Mouse (Mus musculus): ENCODE measurements around the gene Adgrl3. TPM values are rescaled to one million over a fixed set of nuclear protein-coding genes. Genes with fewer than 3 reads are reported as not detected.

Gene Adgrl3
- polyA plus RNA-seq, 1 experiment from 2014 or later, result 18.8 TPM

DNA sequence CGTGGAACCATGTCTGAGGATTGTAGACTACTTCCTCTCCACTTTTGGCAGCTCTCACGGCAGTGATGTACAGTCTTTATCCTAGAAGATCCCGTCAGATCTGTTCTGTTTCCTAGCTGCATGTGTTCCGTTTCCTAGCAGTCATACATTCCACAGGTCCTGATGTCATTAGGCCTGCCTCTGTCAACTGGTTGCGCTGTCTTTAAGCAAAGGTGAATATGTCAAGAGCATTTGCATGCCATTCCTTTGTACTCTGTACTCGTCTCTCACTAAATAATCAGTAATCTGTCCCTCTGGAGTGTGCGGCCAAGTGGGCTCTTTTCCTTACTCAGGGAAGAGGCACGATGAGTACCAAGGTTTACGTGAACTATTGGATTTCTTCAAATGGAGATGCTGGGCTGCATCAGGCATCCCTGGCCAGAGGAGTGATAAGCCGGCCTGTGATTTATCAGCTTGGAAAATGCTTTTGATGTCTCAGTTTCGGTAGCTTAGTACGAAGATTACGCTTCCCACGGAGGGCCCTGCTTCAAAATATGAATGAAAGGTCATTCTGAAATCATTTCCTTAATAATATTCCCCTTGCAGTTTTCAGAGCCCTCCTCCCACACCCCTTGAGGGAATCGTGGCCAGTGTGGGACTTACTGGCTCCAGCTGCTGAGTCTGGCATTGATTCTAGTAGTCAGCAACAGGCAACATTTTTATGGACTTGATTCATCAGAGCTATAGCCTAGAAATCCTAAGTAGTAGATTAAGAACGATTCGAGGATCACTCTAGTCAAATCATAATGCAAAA, 4.2 kb downstream of the Adgrl3 start:
- Histone ChIP-seq H3K36me3 (replicated peaks; ENCODE audit: control insufficient read depth, insufficient read depth, low read depth, low read length) (no peaks in the 10 kb centered on the region), H3K9ac (replicated peaks; ENCODE audit: low read length) (no peak overlapping the region), H3K4me2 (ENCODE audit: low read depth, low read length) (peak overlapping the region; percentile 2; the same call in 1 of the 2 replicates), H3K27me3 (ENCODE audit: control insufficient read depth, insufficient read depth, low read length) (no peaks in the 10 kb centered on the region; the same call in 1 of the 2 replicates), H3K4me3 (ENCODE audit: low read depth, low read length) (0 out of 2 replicates have a peak overlapping the region, but pooled peaks have one; percentile 1), H3K4me1 (ENCODE audit: control insufficient read depth, insufficient read depth, low read length) (no peaks in the 10 kb centered on the region), H3K9me3 (replicated peaks; ENCODE audit: control insufficient read depth, low read length) (no peaks in the 10 kb centered on the region), H3K27ac (replicated peaks; ENCODE audit: low read depth, low read length) (no peak overlapping the region)
- 45% methylated on average over 17 of the region's 17 CpGs for WGBS
- DNase-seq (ENCODE audit: low spot score), result peak; percentile 8
- no peak for ATAC-seq (replicated peaks; ENCODE audit: insufficient number of reproducible peaks, low FRiP score, low TSS enrichment, low read depth)

DNA sequence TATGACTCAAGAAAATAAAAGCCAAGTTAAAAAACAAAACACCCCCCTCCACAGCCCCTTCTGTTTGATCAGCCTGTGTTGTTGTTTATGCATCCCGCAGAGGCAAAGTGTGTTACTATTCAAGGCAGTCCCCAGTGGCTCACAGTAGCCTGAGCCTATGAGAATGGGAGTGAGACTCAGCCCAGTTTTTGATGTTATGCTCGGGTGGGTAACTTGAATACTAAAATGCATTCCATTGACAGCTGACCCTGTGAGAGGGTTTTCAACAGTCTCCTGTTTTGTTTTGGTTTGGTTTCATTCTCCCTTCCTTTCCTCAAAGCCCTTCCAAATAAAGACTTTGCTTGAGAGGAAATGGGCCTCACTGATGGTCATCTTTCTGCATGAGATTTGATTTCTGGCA, 8.9 kb downstream of the Adgrl3 start:
- H3K27me3 ChIP-seq (ENCODE audit: control insufficient read depth, insufficient read depth, low read length), result no peaks in the 10 kb centered on the region

DNA sequence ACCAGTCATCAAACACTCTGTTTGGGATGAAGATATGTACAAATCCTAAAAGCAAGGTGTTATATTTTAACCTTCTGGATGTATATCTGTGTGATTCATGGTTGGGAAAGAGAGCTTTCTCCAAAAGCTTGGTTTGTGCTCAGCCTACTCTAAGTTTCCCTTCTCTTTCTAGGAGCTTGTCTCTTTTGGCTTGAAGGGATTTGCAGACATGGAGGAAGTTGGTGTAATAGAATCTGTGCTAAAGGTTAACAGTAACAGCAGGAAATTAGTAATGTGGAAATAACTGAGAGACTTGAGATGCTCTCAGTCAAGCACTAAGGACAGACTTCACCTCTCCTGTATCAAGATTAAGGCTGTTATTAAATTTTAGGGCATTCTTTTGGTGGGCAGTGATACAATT, 17.2 kb downstream of the Adgrl3 start:
- Histone ChIP-seq H3K27me3 (ENCODE audit: control insufficient read depth, insufficient read depth, low read length) (no peaks in the 10 kb centered on the region), H3K36me3 (replicated peaks; ENCODE audit: control insufficient read depth, insufficient read depth, low read depth, low read length) (no peaks in the 10 kb centered on the region), H3K27ac (replicated peaks; ENCODE audit: low read depth, low read length) (no peak overlapping the region), H3K9ac (replicated peaks; ENCODE audit: low read length) (no peak overlapping the region), H3K9me3 (replicated peaks; ENCODE audit: control insufficient read depth, low read length) (no peaks in the 10 kb centered on the region), H3K4me2 (ENCODE audit: low read depth, low read length) (no peak overlapping the region), H3K4me1 (ENCODE audit: control insufficient read depth, insufficient read depth, low read length) (no peaks in the 10 kb centered on the region), H3K4me3 (ENCODE audit: low read depth, low read length) (no peak overlapping the region)
- ATAC-seq (replicated peaks; ENCODE audit: insufficient number of reproducible peaks, low FRiP score, low TSS enrichment, low read depth) (no peak), DNase-seq (ENCODE audit: low spot score) (no peak)

More for the DNA sequence above, 8.9 kb downstream of the Adgrl3 start:
- Histone ChIP-seq H3K36me3 (replicated peaks; ENCODE audit: control insufficient read depth, insufficient read depth, low read depth, low read length) (no peaks in the 10 kb centered on the region), H3K4me2 (ENCODE audit: low read depth, low read length) (no peak overlapping the region), H3K9ac (replicated peaks; ENCODE audit: low read length) (no peak overlapping the region), H3K4me1 (ENCODE audit: control insufficient read depth, insufficient read depth, low read length) (no peaks in the 10 kb centered on the region), H3K4me3 (ENCODE audit: low read depth, low read length) (no peak overlapping the region), H3K9me3 (replicated peaks; ENCODE audit: control insufficient read depth, low read length) (no peaks in the 10 kb centered on the region), H3K27ac (replicated peaks; ENCODE audit: low read depth, low read length) (no peak overlapping the region)
- WGBS, result 14% methylated on average over 2 of the region's 2 CpGs
- DNase-seq (ENCODE audit: low spot score) (peak; percentile 32), ATAC-seq (replicated peaks; ENCODE audit: insufficient number of reproducible peaks, low FRiP score, low TSS enrichment, low read depth) (no peak)

DNA sequence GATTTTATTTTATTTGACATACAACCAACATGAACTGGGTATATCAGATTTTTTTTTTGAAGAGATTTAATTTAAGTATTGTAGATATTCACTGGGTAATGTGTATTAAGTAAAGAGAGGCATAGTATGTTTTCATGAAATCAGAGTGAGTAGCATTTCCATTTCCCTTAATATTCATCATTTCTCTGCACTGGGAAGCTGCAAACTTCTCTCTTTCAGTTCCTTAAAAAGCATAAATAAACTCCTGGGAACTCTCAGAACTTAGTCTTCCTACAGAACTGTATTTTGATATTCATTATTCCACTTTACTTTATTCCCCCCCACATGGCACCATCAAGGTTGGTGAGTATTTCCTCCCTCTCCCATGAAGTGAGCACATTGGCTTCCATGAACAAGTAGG, 23.9 kb downstream of the Adgrl3 start:
- ATAC-seq (replicated peaks; ENCODE audit: insufficient number of reproducible peaks, low FRiP score, low TSS enrichment, low read depth), result no peak
- no peaks in the 10 kb centered on the region for H3K4me1 ChIP-seq (ENCODE audit: control insufficient read depth, insufficient read depth, low read length)

DNA sequence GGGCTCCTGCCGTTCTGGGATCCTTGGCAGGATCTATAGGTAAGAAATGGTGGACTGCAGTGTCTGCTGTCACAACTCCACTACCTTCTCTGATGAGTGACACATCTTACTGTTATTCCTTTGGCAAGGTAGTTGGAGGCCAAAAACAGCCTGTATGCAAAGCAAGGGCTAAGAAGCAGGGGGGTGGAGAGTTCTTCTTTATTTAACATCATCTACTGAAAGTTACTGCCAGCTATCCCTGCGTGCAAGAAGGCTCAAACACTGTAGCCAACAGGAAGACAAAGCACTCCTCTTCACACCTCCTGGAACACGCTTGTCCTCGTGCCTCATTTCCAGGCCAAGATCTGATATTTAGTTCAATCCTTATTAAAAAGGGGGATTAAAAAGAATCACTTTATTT, 26.2 kb downstream of the Adgrl3 start:
- H3K36me3 ChIP-seq (replicated peaks; ENCODE audit: control insufficient read depth, insufficient read depth, low read depth, low read length), result no peaks in the 10 kb centered on the region
- H3K4me2 ChIP-seq (ENCODE audit: low read depth, low read length), result no peak overlapping the region
- H3K27ac ChIP-seq (replicated peaks; ENCODE audit: low read depth, low read length), result no peak overlapping the region
- WGBS, result 90% methylated on average over 4 of the region's 4 CpGs
- DNase-seq (ENCODE audit: low spot score), result no peak
- H3K9me3 ChIP-seq (replicated peaks; ENCODE audit: control insufficient read depth, low read length), result no peaks in the 10 kb centered on the region
- no peaks in the 10 kb centered on the region for H3K4me1 ChIP-seq (ENCODE audit: control insufficient read depth, insufficient read depth, low read length)
- no peaks in the 10 kb centered on the region for H3K27me3 ChIP-seq (ENCODE audit: control insufficient read depth, insufficient read depth, low read length)
- no peak overlapping the region for H3K9ac ChIP-seq (replicated peaks; ENCODE audit: low read length)
- no peak for ATAC-seq (replicated peaks; ENCODE audit: insufficient number of reproducible peaks, low FRiP score, low TSS enrichment, low read depth)
- H3K4me3 ChIP-seq (ENCODE audit: low read depth, low read length), result no peak overlapping the region

More for the DNA sequence above, 23.9 kb downstream of the Adgrl3 start:
- Histone ChIP-seq H3K4me3 (ENCODE audit: low read depth, low read length) (no peak overlapping the region), H3K27ac (replicated peaks; ENCODE audit: low read depth, low read length) (no peak overlapping the region), H3K27me3 (ENCODE audit: control insufficient read depth, insufficient read depth, low read length) (no peaks in the 10 kb centered on the region), H3K9ac (replicated peaks; ENCODE audit: low read length) (no peak overlapping the region), H3K36me3 (replicated peaks; ENCODE audit: control insufficient read depth, insufficient read depth, low read depth, low read length) (no peaks in the 10 kb centered on the region), H3K4me2 (ENCODE audit: low read depth, low read length) (no peak overlapping the region), H3K9me3 (replicated peaks; ENCODE audit: control insufficient read depth, low read length) (no peaks in the 10 kb centered on the region)
- no peak for DNase-seq (ENCODE audit: low spot score)

DNA sequence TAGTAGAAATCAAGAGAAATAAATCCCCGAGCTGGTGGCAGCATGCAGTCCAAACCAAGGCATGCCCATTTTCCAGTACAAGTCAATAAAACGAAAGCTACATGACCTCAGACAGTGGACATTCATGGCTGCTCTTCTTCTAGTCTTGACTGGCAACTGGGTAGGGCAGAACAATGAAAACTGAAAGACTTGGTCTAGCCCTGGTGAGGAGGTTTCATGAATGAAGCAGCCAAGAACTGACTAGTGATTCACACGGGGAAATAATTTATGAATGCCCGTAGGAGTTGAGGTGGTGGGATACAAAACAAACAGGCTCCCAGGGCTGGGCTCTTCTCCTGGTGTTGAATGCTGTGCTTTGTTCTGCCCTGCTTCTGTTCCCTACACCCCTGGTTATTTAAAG, 34.7 kb downstream of the Adgrl3 start:
- WGBS, result 66% methylated on average over 4 of the region's 4 CpGs
- no peak overlapping the region for H3K4me2 ChIP-seq (ENCODE audit: low read depth, low read length)
- ATAC-seq (replicated peaks; ENCODE audit: insufficient number of reproducible peaks, low FRiP score, low TSS enrichment, low read depth), result no peak

DNA sequence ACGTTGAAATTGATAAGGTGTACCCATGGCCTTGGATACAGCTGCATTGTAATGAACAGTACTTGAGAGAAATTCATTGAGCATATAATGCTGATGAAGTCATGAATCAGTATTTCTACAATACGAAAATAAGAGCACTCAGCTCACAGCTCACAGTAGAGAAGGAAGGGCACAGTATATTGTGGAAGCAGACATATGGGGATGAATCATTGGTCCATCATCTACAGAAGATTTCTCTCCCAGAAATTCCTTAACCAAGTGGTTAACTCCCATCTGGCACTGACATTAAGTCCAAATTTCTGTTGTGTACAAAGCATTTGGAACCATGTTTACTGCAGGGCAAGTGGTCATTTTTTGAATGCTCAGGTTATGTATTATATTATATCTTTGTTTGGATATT, 35.3 kb downstream of the Adgrl3 start:
- no peaks in the 10 kb centered on the region for H3K9me3 ChIP-seq (replicated peaks; ENCODE audit: control insufficient read depth, low read length)
- no peaks in the 10 kb centered on the region for H3K27me3 ChIP-seq (ENCODE audit: control insufficient read depth, insufficient read depth, low read length)
- no peaks in the 10 kb centered on the region for H3K36me3 ChIP-seq (replicated peaks; ENCODE audit: control insufficient read depth, insufficient read depth, low read depth, low read length)
- H3K4me2 ChIP-seq (ENCODE audit: low read depth, low read length), result no peak overlapping the region
- ATAC-seq (replicated peaks; ENCODE audit: insufficient number of reproducible peaks, low FRiP score, low TSS enrichment, low read depth) (no peak), DNase-seq (ENCODE audit: low spot score) (no peak)
- no peak overlapping the region for H3K27ac ChIP-seq (replicated peaks; ENCODE audit: low read depth, low read length)
- H3K4me3 ChIP-seq (ENCODE audit: low read depth, low read length), result no peak overlapping the region
- no peaks in the 10 kb centered on the region for H3K4me1 ChIP-seq (ENCODE audit: control insufficient read depth, insufficient read depth, low read length)
- H3K9ac ChIP-seq (replicated peaks; ENCODE audit: low read length), result no peak overlapping the region
- WGBS, result 73% methylated on average over 2 of the region's 2 CpGs

More for the DNA sequence above, 34.7 kb downstream of the Adgrl3 start:
- H3K27ac ChIP-seq (replicated peaks; ENCODE audit: low read depth, low read length), result no peak overlapping the region
- H3K4me1 ChIP-seq (ENCODE audit: control insufficient read depth, insufficient read depth, low read length), result no peaks in the 10 kb centered on the region
- no peaks in the 10 kb centered on the region for H3K9me3 ChIP-seq (replicated peaks; ENCODE audit: control insufficient read depth, low read length)
- H3K27me3 ChIP-seq (ENCODE audit: control insufficient read depth, insufficient read depth, low read length), result no peaks in the 10 kb centered on the region
- H3K36me3 ChIP-seq (replicated peaks; ENCODE audit: control insufficient read depth, insufficient read depth, low read depth, low read length), result no peaks in the 10 kb centered on the region
- H3K9ac ChIP-seq (replicated peaks; ENCODE audit: low read length), result no peak overlapping the region
- no peak overlapping the region for H3K4me3 ChIP-seq (ENCODE audit: low read depth, low read length)
- DNase-seq (ENCODE audit: low spot score), result no peak

DNA sequence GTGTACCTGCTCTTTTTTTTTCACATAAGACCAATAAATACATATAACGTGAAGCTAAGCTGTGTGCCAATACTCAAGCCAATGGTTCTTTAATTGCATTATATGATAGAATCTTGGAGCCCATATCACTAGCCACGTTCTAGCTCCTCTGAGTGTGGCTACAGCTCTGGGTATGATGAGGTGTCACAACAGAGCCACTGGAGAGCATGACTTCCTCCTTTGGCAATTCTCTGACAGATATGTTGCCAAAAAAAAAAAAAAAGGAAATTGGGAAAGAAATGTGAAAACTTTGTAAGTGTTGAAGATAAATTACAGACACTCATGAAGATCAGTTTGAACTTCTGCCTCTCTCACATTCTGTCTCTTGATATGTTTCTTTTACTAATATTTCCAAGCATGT, 38.2 kb downstream of the Adgrl3 start:
- Histone ChIP-seq H3K4me1 (ENCODE audit: control insufficient read depth, insufficient read depth, low read length) (no peaks in the 10 kb centered on the region), H3K9ac (replicated peaks; ENCODE audit: low read length) (no peak overlapping the region), H3K4me3 (ENCODE audit: low read depth, low read length) (no peak overlapping the region), H3K27me3 (ENCODE audit: control insufficient read depth, insufficient read depth, low read length) (no peaks in the 10 kb centered on the region), H3K27ac (replicated peaks; ENCODE audit: low read depth, low read length) (no peak overlapping the region), H3K9me3 (replicated peaks; ENCODE audit: control insufficient read depth, low read length) (no peaks in the 10 kb centered on the region), H3K4me2 (ENCODE audit: low read depth, low read length) (no peak overlapping the region), H3K36me3 (replicated peaks; ENCODE audit: control insufficient read depth, insufficient read depth, low read depth, low read length) (no peaks in the 10 kb centered on the region)
- ATAC-seq (replicated peaks; ENCODE audit: insufficient number of reproducible peaks, low FRiP score, low TSS enrichment, low read depth) (no peak), DNase-seq (ENCODE audit: low spot score) (no peak)
- 89% methylated on average over 2 of the region's 2 CpGs for WGBS
